10 mouse cellular contexts compared by ENCODE assay signal in the genomic region with DNA sequence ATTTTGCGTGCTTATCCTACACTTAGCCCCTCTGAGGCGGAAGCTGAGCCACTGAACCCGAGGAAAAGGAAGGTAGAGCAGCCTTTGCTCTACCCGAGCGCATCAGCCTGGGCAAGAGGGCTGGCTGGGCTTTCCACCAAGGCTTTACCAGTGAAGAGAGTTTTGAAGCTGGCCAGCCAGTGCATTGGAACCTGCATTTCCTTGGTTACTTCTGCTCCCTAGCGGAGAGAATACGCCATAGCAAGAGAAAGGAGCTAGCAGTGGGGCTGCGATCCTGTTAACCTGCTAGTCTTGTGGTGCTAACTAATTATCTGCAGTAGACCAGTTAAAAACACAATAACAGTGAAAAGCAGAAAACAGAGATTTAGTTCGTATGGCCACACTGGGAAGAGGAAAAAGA. TPM values are rescaled to one million over a fixed set of nuclear protein-coding genes. Genes with fewer than 3 reads are reported as not detected.
A peak's percentile ranks its signal among the peaks of the same experiment; 100 is the strongest.
DNase-seq lines count a peak whose midpoint lies in the region; ATAC-seq and TF ChIP-seq lines count a peak whose summit lies in the region.
"Had no signal": no experiment of that assay in that cellular context is flagged by ENCODE, and none has a peak within 500 bp of the region (broad histone marks: within the 10 kb centered on the region; RNA-seq: fewer than 3 reads in every experiment).

No protein-coding gene starts in this region.

- H3K27ac ChIP-seq in kidney, embryonic 16.5 days (ENCODE audit: low read length) = no peak overlapping the region
- H3K27ac ChIP-seq in ES-Bruce4 (ENCODE audit: insufficient read depth, low read length) = no peak overlapping the region
- no peak overlapping the region for H3K27ac ChIP-seq in liver, embryonic 14.5 days
- H3K27ac ChIP-seq: embryonic facial prominence, embryonic 15.5 days; liver, embryonic 15.5 days had no signal

- H3K9me3 ChIP-seq in kidney, embryonic 16.5 days (ENCODE audit: low read length) = no peaks in the 10 kb centered on the region
- H3K9me3 ChIP-seq in ES-Bruce4 (replicated peaks; ENCODE audit: control insufficient read depth, insufficient read depth, low read length, poor library complexity, severe bottlenecking) = peaks cover 16% of the 10 kb centered on the region
- no peaks in the 10 kb centered on the region for H3K9me3 ChIP-seq in liver, embryonic 14.5 days (ENCODE audit: control insufficient read depth, low read length)
- H3K9me3 ChIP-seq: embryonic facial prominence, embryonic 15.5 days; liver, embryonic 15.5 days had no signal

- no peak overlapping the region for H3K4me2 ChIP-seq in kidney, embryonic 16.5 days (replicated peaks; ENCODE audit: low read depth, low read length)
- no peak overlapping the region for H3K4me2 ChIP-seq in liver, embryonic 14.5 days (ENCODE audit: low read depth)
- H3K4me2 ChIP-seq: embryonic facial prominence, embryonic 15.5 days; liver, embryonic 15.5 days had no signal

- no peak for TF ChIP-seq POLR2A in ES-Bruce4 (IDR thresholded peaks at IDR 0.05; ENCODE audit: insufficient read depth, low read length)

- intact Hi-C loops in gastrocnemius, postnatal 14 days (cut with DNase I; ENCODE audit: low total_unique reads) = no loop called here

- WGBS in kidney, embryonic 16.5 days = 76% methylated on average over 9 of the region's 9 CpGs
- 71% methylated on average over 9 of the region's 9 CpGs for WGBS in liver, embryonic 14.5 days (ENCODE audit: insufficient replicate concordance)

- TF ChIP-seq CTCF in ES-Bruce4 (IDR thresholded peaks at IDR 0.05; ENCODE audit: low read depth, low read length) = peak; percentile 40
- peak; percentile 59 for TF ChIP-seq CTCF in liver, embryonic 14.5 days (IDR thresholded peaks at IDR 0.05; ENCODE audit: low read depth)

- peaks cover 68% of the 10 kb centered on the region for H3K36me3 ChIP-seq in kidney, embryonic 16.5 days (ENCODE audit: insufficient read depth, low read length)
- H3K36me3 ChIP-seq in ES-Bruce4 (ENCODE audit: control insufficient read depth, insufficient read depth, low read length, poor library complexity, severe bottlenecking) = no peaks in the 10 kb centered on the region
- no peaks in the 10 kb centered on the region; the same call in 1 of the 2 replicates for H3K36me3 ChIP-seq in liver, embryonic 14.5 days (replicated peaks; ENCODE audit: control insufficient read depth, insufficient read depth, low read depth)

- H3K4me1 ChIP-seq in kidney, embryonic 16.5 days (ENCODE audit: insufficient read depth, low read length) = no peaks in the 10 kb centered on the region
- no peaks in the 10 kb centered on the region for H3K4me1 ChIP-seq in ES-Bruce4 (ENCODE audit: control insufficient read depth, insufficient read depth, low read length)
- peaks cover 0 to 13% of the 10 kb centered on the region in 2 experiments; a peak in 2 of 4 replicates for H3K4me1 ChIP-seq in liver, embryonic 14.5 days (replicated peaks; ENCODE audit: control insufficient read depth in 2 of 2, insufficient read depth in 2 of 2, low read length in 1 of 2)
- H3K4me1 ChIP-seq: embryonic facial prominence, embryonic 15.5 days had no signal

- DNase-seq in kidney, adult 11 months = peak; percentile 66
- peak; percentile 61 for DNase-seq in cerebellum, adult 11-12 months
- DNase-seq in gastrocnemius, postnatal 14 days = peak; percentile 37
- DNase-seq in liver, embryonic 14.5 days (ENCODE audit: low read depth in 3 of 3, low spot score in 3 of 3) = no peak
- DNase-seq in thymus, postnatal 0 days (ENCODE audit: low spot score) = peak; percentile 52
- DNase-seq in adrenal gland, postnatal 4 days (ENCODE audit: low spot score in 2 of 2) = no peak

- ATAC-seq in kidney, embryonic 16.5 days (ENCODE audit: low FRiP score, low TSS enrichment) = no peak
- ATAC-seq in liver, embryonic 14.5 days (ENCODE audit: insufficient read depth) = no peak

- no peak overlapping the region for H3K9ac ChIP-seq in kidney, embryonic 16.5 days (replicated peaks; ENCODE audit: low read length)
- H3K9ac ChIP-seq in ES-Bruce4 (ENCODE audit: low read depth, poor library complexity, severe bottlenecking) = no peak overlapping the region
- no peak overlapping the region for H3K9ac ChIP-seq in liver, embryonic 14.5 days (replicated peaks)
- H3K9ac ChIP-seq: embryonic facial prominence, embryonic 15.5 days; liver, embryonic 15.5 days had no signal

- no peak for TF ChIP-seq EP300 in ES-Bruce4 (IDR thresholded peaks at IDR 0.05; ENCODE audit: insufficient read depth, low read depth, low read length)
- TF ChIP-seq EP300 in liver, embryonic 14.5 days (IDR thresholded peaks at IDR 0.05; ENCODE audit: low read depth) = no peak

- no peak overlapping the region for H3K4me3 ChIP-seq in kidney, embryonic 16.5 days (ENCODE audit: low read length)
- H3K4me3 ChIP-seq in ES-Bruce4 (ENCODE audit: low read depth, low read length) = peak overlapping the region; percentile 27; the same call in 1 of the 2 replicates
- H3K4me3 ChIP-seq in liver, embryonic 14.5 days (ENCODE audit: insufficient read depth in 1 of 2, low read depth in 2 of 2, low read length in 2 of 2) = no peak overlapping the region
- H3K4me3 ChIP-seq: embryonic facial prominence, embryonic 15.5 days; liver, embryonic 15.5 days had no signal

- H3K27me3 ChIP-seq in kidney, embryonic 16.5 days (ENCODE audit: insufficient read depth, low read length) = no peaks in the 10 kb centered on the region
- H3K27me3 ChIP-seq in ES-Bruce4 (ENCODE audit: control insufficient read depth, insufficient read depth, low read length, poor library complexity, severe bottlenecking) = no peaks in the 10 kb centered on the region
- no peaks in the 10 kb centered on the region for H3K27me3 ChIP-seq in liver, embryonic 14.5 days (ENCODE audit: control insufficient read depth, insufficient read depth, low read length)
- H3K27me3 ChIP-seq: embryonic facial prominence, embryonic 15.5 days; liver, embryonic 15.5 days had no signal

RNA-seq across cellular contexts. Expression of a gene that starts 35.6 kb away (rescaled TPM):
- 41.3 and 45.0 TPM in 2 replicates for polyA plus RNA-seq in kidney, embryonic 16.5 days (2015; fragmentation: Nextera tagmentation; extraction: Ambion mirVana)
- polyA plus RNA-seq in ES-Bruce4 (2011; ENCODE audit: insufficient read depth, insufficient read length, low read depth, missing spikeins) = 14.1 and 16.1 TPM in 2 replicates
- 10 to 100 TPM; 32.9 to 43.5 TPM for total RNA-seq in gastrocnemius, postnatal 14 days (2021)
- polyA plus RNA-seq in liver, embryonic 14.5 days (2012; rRNA removed) = 8.2 and 8.4 TPM in 2 replicates
- 10.8 and 13.4 TPM in 2 replicates for polyA plus RNA-seq in liver, embryonic 14.5 days (2014; fragmentation: Nextera tagmentation; extraction: Ambion mirVana)
- polyA plus RNA-seq in thymus, postnatal 0 days (2015; fragmentation: Nextera tagmentation; extraction: Ambion mirVana) = 99.4 and 118 TPM in 2 replicates
- total RNA-seq in adrenal gland, postnatal 4 days (2021) = 100 to 1,000 TPM; 101 to 104 TPM

RNA-seq across cellular contexts. Expression of a gene that starts 48.3 kb away (rescaled TPM):
- 42.1 and 44.1 TPM in 2 replicates for polyA plus RNA-seq in kidney, embryonic 16.5 days (2015; fragmentation: Nextera tagmentation; extraction: Ambion mirVana)
- polyA plus RNA-seq in ES-Bruce4 (2011; ENCODE audit: insufficient read depth, insufficient read length, low read depth, missing spikeins) = 4.0 and 4.5 TPM in 2 replicates
- 1 to 10 TPM; 6.6 to 8.0 TPM for total RNA-seq in gastrocnemius, postnatal 14 days (2021)
- polyA plus RNA-seq in liver, embryonic 14.5 days (2012; rRNA removed) = 3.6 and 5.8 TPM in 2 replicates
- polyA plus RNA-seq in liver, embryonic 14.5 days (2014; fragmentation: Nextera tagmentation; extraction: Ambion mirVana) = 9.3 and 9.9 TPM in 2 replicates
- 56.4 and 67.7 TPM in 2 replicates for polyA plus RNA-seq in thymus, postnatal 0 days (2015; fragmentation: Nextera tagmentation; extraction: Ambion mirVana)
- 10 to 100 TPM; 25.6 to 29.8 TPM for total RNA-seq in adrenal gland, postnatal 4 days (2021)

RNA-seq across cellular contexts. Expression of a gene that starts 51.1 kb away (rescaled TPM):
- not detected in 2 replicates for polyA plus RNA-seq in kidney, embryonic 16.5 days (2015; fragmentation: Nextera tagmentation; extraction: Ambion mirVana)
- not detected in 2 replicates for polyA plus RNA-seq in ES-Bruce4 (2011; ENCODE audit: insufficient read depth, insufficient read length, low read depth, missing spikeins)
- not detected for total RNA-seq in gastrocnemius, postnatal 14 days (2021)
- polyA plus RNA-seq in liver, embryonic 14.5 days (2012; rRNA removed) = not detected in 2 replicates
- polyA plus RNA-seq in liver, embryonic 14.5 days (2014; fragmentation: Nextera tagmentation; extraction: Ambion mirVana) = not detected in 2 replicates
- polyA plus RNA-seq in thymus, postnatal 0 days (2015; fragmentation: Nextera tagmentation; extraction: Ambion mirVana) = 0.14 and 0.35 TPM in 2 replicates
- under 1 TPM; 0.20 to 0.25 TPM for total RNA-seq in adrenal gland, postnatal 4 days (2021)
- polyA plus RNA-seq: liver, embryonic 15.5 days had no signal

Comparison
In these comparisons a context has a peak if more than half of its experiments do, and no peak if none do; other contexts are left out.
1. DNase-seq: peak in kidney, adult 11 months (single experiment), cerebellum, adult 11-12 months (single experiment), gastrocnemius, postnatal 14 days (single experiment) and thymus, postnatal 0 days (single experiment); none in liver, embryonic 14.5 days (0 of 3) and adrenal gland, postnatal 4 days (0 of 2).